Mouse (Mus musculus) frontal cortex, adult 2 months (tissue): ENCODE measurements around the gene Itpk1. TPM values are rescaled to one million over a fixed set of nuclear protein-coding genes. Genes with fewer than 3 reads are reported as not detected.

ENCODE experiments used
- DNase-seq, 2 experiments: peaks; one replicate each; pipeline ENCODE4 v3.0.0; 2022; ENCODE audit warnings: low spot score in 1 of 2; ENCODE audit errors: extremely low spot score in 1 of 2
- polyA plus RNA-seq: library from polyadenylated mRNA; depleted of rRNA; stranded (reverse); fragments of >200 nt; gene quantifications from 2 replicates; pipeline ENCODE4 v1.2.3, GENCODE M21; 2012

Gene Itpk1
- polyA plus RNA-seq, 1 experiment, result 46.4 TPM

DNA sequence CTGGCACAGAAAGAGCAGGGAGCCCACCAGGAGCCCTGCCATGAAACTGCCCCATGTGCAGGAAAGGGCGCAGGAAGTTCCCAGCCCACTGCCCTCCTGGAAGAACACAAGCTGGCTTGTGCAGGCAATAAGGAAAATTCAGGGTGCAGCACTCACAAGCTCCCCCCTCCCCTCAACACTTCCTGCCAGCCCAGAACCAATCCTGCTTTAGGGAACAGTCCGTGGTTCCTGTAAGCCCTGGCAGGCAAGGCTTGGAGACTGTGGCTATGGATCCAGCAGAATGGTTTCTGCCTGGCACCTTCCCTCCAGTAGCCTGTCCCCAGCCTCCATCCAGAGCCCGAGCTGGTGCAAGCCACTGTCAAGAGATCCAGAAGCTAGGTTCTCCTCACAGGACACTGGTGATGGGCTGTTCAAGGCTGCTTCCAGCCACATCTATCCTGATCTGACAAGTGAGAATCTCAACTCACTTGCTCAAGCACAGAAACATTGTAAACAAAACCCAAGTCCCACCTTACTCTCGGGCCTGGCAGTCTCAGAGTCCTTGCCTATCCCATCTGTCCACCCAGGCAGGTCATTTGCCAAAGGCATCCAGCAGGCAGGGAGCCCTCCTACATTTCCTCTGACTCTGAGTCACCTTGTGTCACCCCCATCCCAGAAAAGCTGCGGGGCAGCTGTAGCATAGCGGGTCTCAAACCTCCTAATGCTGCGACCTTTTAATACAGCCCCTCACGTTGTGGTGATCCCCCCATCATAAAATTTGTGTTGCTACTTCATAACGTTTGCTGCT, 102.3 kb downstream of the Itpk1 start:
- no peak for DNase-seq

GRCm38 (mm10) chr12:102601847-102602246, 102.9 kb downstream of the Itpk1 start:
- DNase-seq, result no peak

DNA sequence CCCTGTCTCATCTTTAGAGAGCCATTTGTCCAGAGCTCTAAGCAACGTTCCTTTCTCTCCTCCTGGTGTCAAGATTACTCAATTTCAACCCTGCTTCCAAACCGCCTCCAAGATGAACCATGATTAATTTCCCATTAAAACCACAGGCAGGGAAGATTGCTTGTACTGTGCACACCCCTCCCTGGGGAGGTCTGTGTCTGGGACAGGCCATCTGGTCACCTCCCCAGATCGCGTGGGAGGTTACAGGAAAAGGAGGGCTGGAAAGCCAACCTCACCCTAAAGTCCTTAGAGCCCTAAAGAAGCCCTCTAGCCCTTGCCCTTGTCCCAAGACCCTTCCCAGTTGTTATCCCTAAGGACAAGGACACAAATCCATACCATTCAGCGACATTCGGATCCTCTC, 104.4 kb downstream of the Itpk1 start:
- no peak for DNase-seq

- no peak for DNase-seq
These were observed 104.9 kb downstream of the Itpk1 start for GRCm38 (mm10) chr12:102599801-102600200.

DNA sequence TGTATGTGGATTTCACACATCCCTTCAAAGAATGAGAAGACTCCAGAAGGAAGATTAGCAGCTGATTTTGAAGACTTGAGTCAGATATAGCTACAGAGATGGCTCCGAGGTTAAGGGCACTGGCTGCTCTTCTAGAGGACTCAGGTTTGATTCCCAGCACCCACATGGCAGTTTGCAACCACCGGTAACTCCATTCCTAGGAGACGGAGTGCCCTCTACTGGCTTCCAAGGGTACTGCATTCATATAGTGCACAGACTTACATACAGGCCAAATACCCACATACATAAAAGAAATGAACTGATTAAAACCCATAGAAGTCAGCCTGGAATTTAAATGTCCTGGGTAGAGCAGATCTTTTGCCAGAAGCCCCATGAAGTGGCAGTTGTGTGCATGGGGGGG, 106.2 kb downstream of the Itpk1 start:
- DNase-seq, result no peak

- no peak for DNase-seq
These were observed 107.3 kb downstream of the Itpk1 start for GRCm38 (mm10) chr12:102597466-102597865.

DNA sequence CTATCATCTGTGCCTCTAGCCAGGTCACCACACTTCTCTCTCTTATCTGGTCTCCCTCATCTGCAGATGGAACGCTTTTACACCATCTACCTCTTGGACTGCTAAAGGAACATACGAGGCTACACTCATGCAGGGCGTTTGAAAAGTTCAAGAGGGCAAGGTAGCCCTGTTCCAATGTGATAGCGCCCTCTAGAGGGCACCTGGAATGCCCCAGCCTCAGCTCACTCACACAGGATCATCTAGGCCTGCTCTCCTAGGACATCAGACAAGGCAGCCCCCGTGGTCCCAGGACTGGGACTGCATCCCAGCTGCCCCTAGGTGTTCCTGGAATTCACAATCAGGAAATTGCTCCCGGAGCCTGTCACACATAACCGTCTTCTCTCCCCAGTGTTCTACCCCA, 108.3 kb downstream of the Itpk1 start:
- DNase-seq, result no peak

DNA sequence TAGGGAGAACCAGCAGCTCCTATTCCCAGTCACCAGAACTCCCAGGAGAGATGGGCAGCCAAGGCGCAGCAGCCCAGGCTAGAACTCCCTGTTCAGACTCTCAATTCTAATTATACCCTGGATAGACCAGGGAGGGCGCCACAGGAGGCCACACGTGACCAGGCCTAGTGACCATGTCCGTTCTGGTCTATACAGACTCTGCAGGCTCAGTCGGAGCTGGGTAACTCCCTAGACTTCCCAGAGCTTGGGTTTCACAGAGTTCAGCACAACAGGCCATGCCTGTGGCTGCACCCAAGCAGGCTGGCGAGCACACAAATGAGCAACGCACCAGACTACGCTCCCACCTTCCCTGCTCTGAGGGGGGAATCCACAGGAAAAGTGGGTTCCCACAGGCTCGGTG, 110.1 kb downstream of the Itpk1 start:
- no peak for DNase-seq

- peak; percentile 54 to 74 for DNase-seq
These were observed 111.0 kb downstream of the Itpk1 start for GRCm38 (mm10) chr12:102593699-102594098.

DNA sequence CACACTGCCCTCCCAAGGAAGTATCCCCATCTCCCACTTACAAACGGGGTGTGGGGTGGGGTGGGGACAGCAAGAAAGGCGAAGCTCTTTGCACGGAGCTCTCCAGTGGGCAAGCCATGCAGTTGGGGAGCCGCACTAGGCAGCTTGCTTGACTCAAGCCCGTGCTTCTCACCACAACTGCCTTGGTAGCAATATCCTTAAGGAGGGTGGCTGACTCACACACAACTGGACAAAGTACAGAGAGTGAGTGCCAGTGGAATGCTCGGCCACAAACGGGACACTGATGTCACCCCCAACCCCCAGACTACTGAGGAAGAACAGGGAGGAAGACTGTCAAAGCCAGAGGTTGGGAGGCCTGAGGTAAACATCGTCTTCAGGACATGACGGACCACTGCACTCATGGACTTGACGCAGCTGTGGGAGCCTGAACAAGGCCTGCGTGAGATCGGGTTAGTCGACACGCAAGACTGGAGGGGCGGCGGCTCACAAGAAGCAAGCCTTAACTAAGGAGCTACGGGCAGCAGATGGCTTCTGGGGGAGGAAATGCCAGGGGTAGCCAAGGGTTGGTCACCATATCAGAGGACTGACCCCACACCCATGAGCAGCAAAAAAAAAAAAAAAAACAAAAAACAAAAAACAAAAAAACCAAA, 113.9 kb downstream of the Itpk1 start:
- no peak for DNase-seq

GRCm38 (mm10) chr12:102587106-102587505, 117.6 kb downstream of the Itpk1 start:
- no peak for DNase-seq

- DNase-seq, result peak in 1 of 2 experiments; percentile 35
These were observed 118.3 kb downstream of the Itpk1 start for GRCm38 (mm10) chr12:102586286-102586881.

DNA sequence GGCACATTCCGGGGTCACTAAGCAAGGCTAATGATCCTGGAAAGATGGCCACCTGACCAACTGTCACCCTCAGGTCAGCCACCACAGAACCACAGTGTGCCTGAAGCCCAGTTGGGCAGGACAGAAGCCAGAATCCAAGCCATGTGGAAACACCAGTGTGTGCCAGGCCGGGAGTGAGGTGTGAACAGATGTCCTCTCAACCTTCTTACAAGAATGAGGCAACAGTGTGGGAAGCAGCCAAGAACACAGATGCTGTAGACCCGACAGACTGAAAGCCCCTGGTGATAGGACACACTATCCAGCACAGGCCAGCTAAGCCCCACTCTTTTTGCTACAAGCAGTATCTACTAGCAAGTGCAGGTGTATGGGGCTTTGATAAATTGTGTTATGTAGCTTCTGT, 119.3 kb downstream of the Itpk1 start:
- peak; percentile 53 to 65 for DNase-seq

GRCm38 (mm10) chr12:102582441-102582840, 122.3 kb downstream of the Itpk1 start:
- DNase-seq, result no peak

GRCm38 (mm10) chr12:102581579-102582196, 123.0 kb downstream of the Itpk1 start:
- DNase-seq, result no peak

- DNase-seq, result peak in 1 of 2 experiments; percentile 90
These were observed 125.7 kb downstream of the Itpk1 start for GRCm38 (mm10) chr12:102579041-102579440.

- no peak for DNase-seq
These were observed 127.9 kb downstream of the Itpk1 start for GRCm38 (mm10) chr12:102576659-102577398.

DNA sequence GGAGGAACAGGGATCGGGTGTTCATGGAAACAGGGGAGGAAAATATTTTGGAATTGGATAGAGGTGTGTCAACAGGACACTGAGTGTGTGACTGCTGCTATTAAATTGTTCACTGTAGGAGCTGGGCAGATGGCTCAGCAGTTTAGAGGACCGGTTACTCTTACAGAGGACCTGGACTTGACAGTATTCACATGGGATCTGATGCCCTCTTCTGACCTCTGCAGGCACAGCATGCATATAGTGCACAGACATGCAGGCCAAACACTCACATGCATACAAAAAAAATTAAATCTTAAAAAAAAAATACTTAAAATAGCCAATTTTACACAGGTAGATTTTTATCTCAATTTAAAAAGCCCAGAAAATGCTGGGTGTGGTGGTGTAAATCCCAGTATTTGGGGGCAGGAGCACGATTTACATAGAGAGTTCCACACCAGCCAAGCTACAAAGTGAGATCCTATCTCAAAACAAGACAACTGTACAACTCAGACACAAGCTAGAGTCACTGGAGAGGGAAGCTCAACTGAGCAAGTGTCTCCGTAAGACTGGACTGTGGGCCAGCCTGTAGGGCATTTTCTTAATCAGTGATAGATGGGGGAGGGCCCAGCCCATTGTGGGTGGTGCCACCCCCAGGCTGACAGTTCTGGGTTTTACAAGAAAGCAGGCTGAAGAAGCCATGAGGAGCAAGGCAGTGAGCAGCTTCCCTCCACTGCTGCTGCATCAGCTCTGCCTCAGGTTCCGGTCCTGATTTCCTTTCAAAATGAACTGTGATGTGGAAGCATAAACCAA, 129.0 kb downstream of the Itpk1 start:
- DNase-seq, result no peak

DNA sequence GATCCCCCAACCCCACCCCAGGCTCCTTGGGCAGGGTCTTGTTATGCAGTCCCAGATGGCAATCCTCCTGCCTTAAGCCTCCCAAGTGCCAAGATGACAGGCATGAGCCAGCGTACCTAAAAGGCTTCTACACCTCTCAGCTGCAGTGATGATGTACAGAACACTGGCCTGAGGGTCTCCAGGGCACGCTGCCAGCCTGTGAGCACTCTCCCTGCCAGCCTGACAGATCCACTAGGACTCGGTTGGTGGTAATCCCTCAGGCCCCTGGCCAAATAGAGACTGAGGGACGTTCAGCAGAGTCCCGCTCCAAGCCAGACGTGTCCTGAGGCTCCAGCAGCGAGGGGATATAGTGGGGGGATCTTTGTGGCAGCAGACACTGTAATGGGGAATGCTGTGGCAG, 131.7 kb downstream of the Itpk1 start:
- no peak for DNase-seq

DNA sequence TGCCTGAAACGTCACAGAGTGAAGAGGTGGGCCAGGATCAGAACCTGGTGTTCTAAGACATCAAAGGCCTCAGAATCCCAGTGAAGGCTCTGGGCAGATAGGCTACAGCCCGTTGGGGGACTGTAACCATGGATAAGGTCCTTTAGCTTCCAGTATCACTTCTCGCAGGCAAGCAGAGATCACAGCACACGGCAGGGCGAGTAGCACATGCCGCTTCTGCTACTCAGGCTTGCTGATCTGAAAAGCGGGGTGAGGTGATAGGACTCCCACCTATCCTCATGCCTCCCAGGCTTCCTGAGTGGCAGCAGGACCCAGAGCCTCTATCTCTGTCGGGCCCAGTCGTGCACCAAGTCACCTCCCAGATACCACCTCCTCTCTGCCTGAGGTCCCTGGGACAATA, 133.1 kb downstream of the Itpk1 start:
- DNase-seq, result no peak
